Mouse (Mus musculus) midbrain, embryonic 11.5 days (tissue): ENCODE data around the gene Crb1. TPM values are rescaled to one million over a fixed set of nuclear protein-coding genes. Genes with fewer than 3 reads are reported as not detected.

Source experiments
- ATAC-seq: fragments of 200-750 bp; cut with Nextera tagmentation; 2 replicates; pipeline ENCODE4 v1.8.0; 2017; ENCODE audit warnings: moderate TSS enrichment, moderate library complexity; ENCODE audit not compliant: low FRiP score
- DNase-seq: peaks from one replicate; pipeline ENCODE4 v3.0.0; 2015; ENCODE audit warnings: low spot score; ENCODE audit errors: missing footprints
- H3K27ac ChIP-seq: fragments of 300-500 bp; sonication (generic); 2 replicates; pipeline ENCODE4 v1.5.1; 2014; ENCODE audit warnings: low read depth, low read length
- H3K27me3 ChIP-seq: fragments of 300-500 bp; sonication (generic); 2 replicates; pipeline ENCODE4 v1.6.1; 2014; ENCODE audit warnings: mild to moderate bottlenecking, low read length, moderate library complexity, mixed read lengths; ENCODE audit not compliant: control insufficient read depth, insufficient read depth
- H3K36me3 ChIP-seq: fragments of 300-500 bp; sonication (generic); 2 replicates; pipeline ENCODE4 v1.6.1; 2014; ENCODE audit warnings: mild to moderate bottlenecking, low read length, moderate library complexity, mixed read lengths; ENCODE audit not compliant: control insufficient read depth, insufficient read depth
- H3K4me1 ChIP-seq: fragments of 300-500 bp; sonication (generic); 2 replicates; pipeline ENCODE4 v1.6.1; 2014; ENCODE audit warnings: low read length; ENCODE audit not compliant: control insufficient read depth, insufficient read depth
- H3K4me2 ChIP-seq: fragments of 300-500 bp; sonication (generic); 2 replicates; pipeline ENCODE4 v1.6.1; 2014; ENCODE audit warnings: mild to moderate bottlenecking, moderate library complexity
- H3K4me3 ChIP-seq: fragments of 300-500 bp; sonication (generic); 2 replicates; pipeline ENCODE4 v1.5.1; 2014; ENCODE audit warnings: low read depth, low read length
- H3K9ac ChIP-seq: fragments of 300-500 bp; sonication (generic); 2 replicates; pipeline ENCODE4 v1.6.1; 2014; ENCODE audit warnings: low read length
- H3K9me3 ChIP-seq: fragments of 300-500 bp; sonication (generic); 2 replicates; pipeline ENCODE4 v1.6.1; 2016; ENCODE audit warnings: low read length; ENCODE audit not compliant: control insufficient read depth
- WGBS: fragments of 180-500 bp; shearing (Covaris S2); extraction: QIAGEN DNeasy Blood & Tissue Kit; methylation state at CpG from one replicate; pipeline ENCODE4 v1.1.7; 2014; 5-methylcytosine and 5-hydroxymethylcytosine counted together
- polyA plus RNA-seq: library from polyadenylated mRNA; unstranded; fragments of >200 nt; fragmentation: Nextera tagmentation; extraction: Ambion mirVana; gene quantifications from 2 replicates; pipeline ENCODE4 v1.2.1, GENCODE M21; 2014

Crb1 gene
- polyA plus RNA-seq, 1 experiment from 2014 or later = 2.5 TPM

- Histone ChIP-seq H3K27me3 (no peaks in the 10 kb centered on the region), H3K4me1 (no peaks in the 10 kb centered on the region; the same call in 1 of the 2 replicates), H3K36me3 (no peaks in the 10 kb centered on the region), H3K9me3 (no peaks in the 10 kb centered on the region), H3K4me3 (no peak overlapping the region), H3K9ac (no peak overlapping the region), H3K27ac (no peak overlapping the region), H3K4me2 (no peak overlapping the region)
- ATAC-seq = no peak
- no peak for DNase-seq
- 75% methylated on average over 4 of the region's 4 CpGs for WGBS
These were observed 166.4 kb downstream of the Crb1 start for GRCm38 (mm10) chr1:139210505-139210904.

- H3K4me1 ChIP-seq = no peaks in the 10 kb centered on the region; the same call in 1 of the 2 replicates
- H3K4me3 ChIP-seq = no peak overlapping the region
- H3K36me3 ChIP-seq = no peaks in the 10 kb centered on the region
- H3K27ac ChIP-seq = 0 out of 2 replicates have a peak overlapping the region, but pooled peaks have one; percentile 20
- H3K27me3 ChIP-seq = no peaks in the 10 kb centered on the region
- WGBS = 8% methylated on average over 7 of the region's 7 CpGs
- DNase-seq (no peak), ATAC-seq (peak; percentile 80)
- no peak overlapping the region for H3K9ac ChIP-seq
- no peak overlapping the region for H3K4me2 ChIP-seq
- no peaks in the 10 kb centered on the region for H3K9me3 ChIP-seq
These were observed 167.1 kb downstream of the Crb1 start for GRCm38 (mm10) chr1:139209796-139210195.

GRCm38 (mm10) chr1:139206259-139206658, 170.6 kb downstream of the Crb1 start:
- Histone ChIP-seq H3K4me3 (no peak overlapping the region), H3K9ac (no peak overlapping the region), H3K4me2 (no peak overlapping the region), H3K27me3 (no peaks in the 10 kb centered on the region), H3K9me3 (no peaks in the 10 kb centered on the region), H3K36me3 (no peaks in the 10 kb centered on the region), H3K4me1 (no peaks in the 10 kb centered on the region; the same call in 1 of the 2 replicates), H3K27ac (no peak overlapping the region)
- ATAC-seq (no peak), DNase-seq (no peak)
- 82% methylated on average over 4 of the region's 4 CpGs for WGBS

- no peak for ATAC-seq
- 84% methylated on average over 5 of the region's 5 CpGs for WGBS
These were observed 173.9 kb downstream of the Crb1 start for GRCm38 (mm10) chr1:139203026-139203425.

GRCm38 (mm10) chr1:139194428-139195028, 182.4 kb downstream of the Crb1 start:
- 10% methylated on average over 5 of the region's 5 CpGs for WGBS
- Histone ChIP-seq H3K4me2 (no peak overlapping the region), H3K36me3 (no peaks in the 10 kb centered on the region), H3K27me3 (no peaks in the 10 kb centered on the region), H3K4me1 (peaks cover 7% of the 10 kb centered on the region), H3K9ac (no peak overlapping the region), H3K9me3 (no peaks in the 10 kb centered on the region), H3K4me3 (no peak overlapping the region), H3K27ac (no peak overlapping the region)
- DNase-seq = no peak
- peak; percentile 69 for ATAC-seq

More at GRCm38 (mm10) chr1:139203026-139203425, 173.9 kb downstream of the Crb1 start:
- Histone ChIP-seq H3K4me3 (no peak overlapping the region), H3K36me3 (no peaks in the 10 kb centered on the region), H3K4me1 (no peaks in the 10 kb centered on the region), H3K9ac (no peak overlapping the region), H3K27ac (no peak overlapping the region), H3K4me2 (no peak overlapping the region), H3K9me3 (no peaks in the 10 kb centered on the region), H3K27me3 (no peaks in the 10 kb centered on the region)
- no peak for DNase-seq

GRCm38 (mm10) chr1:139194011-139194410, 182.9 kb downstream of the Crb1 start:
- H3K27ac ChIP-seq = no peak overlapping the region
- H3K27me3 ChIP-seq = no peaks in the 10 kb centered on the region
- no peak overlapping the region for H3K4me2 ChIP-seq

GRCm38 (mm10) chr1:139192635-139193034, 184.3 kb downstream of the Crb1 start:
- DNase-seq (no peak), ATAC-seq (no peak)
- Histone ChIP-seq H3K36me3 (no peaks in the 10 kb centered on the region), H3K9me3 (no peaks in the 10 kb centered on the region), H3K4me2 (no peak overlapping the region), H3K27me3 (no peaks in the 10 kb centered on the region), H3K9ac (no peak overlapping the region), H3K4me1 (peaks cover 7% of the 10 kb centered on the region), H3K4me3 (no peak overlapping the region), H3K27ac (no peak overlapping the region)
- 84% methylated on average over 3 of the region's 3 CpGs for WGBS

More at GRCm38 (mm10) chr1:139194011-139194410, 182.9 kb downstream of the Crb1 start:
- peaks cover 7% of the 10 kb centered on the region for H3K4me1 ChIP-seq
- DNase-seq (no peak), ATAC-seq (peak; percentile 73)
- no peaks in the 10 kb centered on the region for H3K9me3 ChIP-seq
- 53% methylated on average over 2 of the region's 2 CpGs for WGBS
- no peak overlapping the region for H3K4me3 ChIP-seq
- no peaks in the 10 kb centered on the region for H3K36me3 ChIP-seq
- no peak overlapping the region for H3K9ac ChIP-seq

- Histone ChIP-seq H3K4me2 (no peak overlapping the region), H3K36me3 (no peaks in the 10 kb centered on the region), H3K9me3 (no peaks in the 10 kb centered on the region), H3K27me3 (no peaks in the 10 kb centered on the region), H3K27ac (no peak overlapping the region), H3K4me3 (no peak overlapping the region), H3K9ac (no peak overlapping the region), H3K4me1 (no peaks in the 10 kb centered on the region)
- ATAC-seq = no peak
- DNase-seq = no peak
- WGBS = 77% methylated on average over 6 of the region's 6 CpGs
These were observed 196.3 kb downstream of the Crb1 start for GRCm38 (mm10) chr1:139180481-139181149.

GRCm38 (mm10) chr1:139179707-139180106, 197.2 kb downstream of the Crb1 start:
- no peak for DNase-seq
- Histone ChIP-seq H3K9me3 (no peaks in the 10 kb centered on the region), H3K27ac (no peak overlapping the region), H3K36me3 (no peaks in the 10 kb centered on the region), H3K4me3 (no peak overlapping the region), H3K9ac (no peak overlapping the region), H3K27me3 (no peaks in the 10 kb centered on the region), H3K4me1 (no peaks in the 10 kb centered on the region), H3K4me2 (no peak overlapping the region)
- ATAC-seq = no peak
- WGBS = 73% methylated on average over 1 of the region's 1 CpGs
